26 mouse cellular contexts compared by ENCODE assay signal in genomic region chr9:44805536-44805935, GRCm38 (mm10). TPM values are rescaled to one million over a fixed set of nuclear protein-coding genes. Genes with fewer than 3 reads are reported as not detected.
DNase-seq lines count a peak whose midpoint lies in the region; ATAC-seq and TF ChIP-seq lines count a peak whose summit lies in the region.
"Had no signal": no experiment of that assay in that cellular context is flagged by ENCODE, and none has a peak within 500 bp of the region (broad histone marks: within the 10 kb centered on the region; RNA-seq: fewer than 3 reads in every experiment).

No protein-coding gene starts in this region.

- no peak overlapping the region for H3K4me2 ChIP-seq in liver, embryonic 12.5 days
- H3K4me2 ChIP-seq: embryonic facial prominence, embryonic 12.5 days; forebrain, embryonic 13.5 days; forebrain, embryonic 15.5 days had no signal

- no peak overlapping the region for H3K4me3 ChIP-seq in gastrocnemius, adult 2 months
- no peak overlapping the region for H3K4me3 ChIP-seq in kidney, adult 2 months (ENCODE audit: insufficient read depth, low read depth, low read length)
- no peak overlapping the region for H3K4me3 ChIP-seq in liver, adult 2 months (ENCODE audit: insufficient read depth, low read depth, low read length)
- H3K4me3 ChIP-seq in liver, embryonic 12.5 days = no peak overlapping the region
- H3K4me3 ChIP-seq: embryonic facial prominence, embryonic 10.5 days; embryonic facial prominence, embryonic 12.5 days; forebrain, embryonic 13.5 days; forebrain, embryonic 15.5 days had no signal

- WGBS in kidney, adult 2 months = 84% methylated on average over 5 of the region's 5 CpGs
- WGBS in liver, adult 2 months = 87% methylated on average over 5 of the region's 5 CpGs
- WGBS in liver, embryonic 12.5 days (ENCODE audit: insufficient replicate concordance) = 84% methylated on average over 5 of the region's 5 CpGs

- peaks cover 7% of the 10 kb centered on the region; the same call in 1 of the 2 replicates for H3K79me2 ChIP-seq in liver, adult 2 months (ENCODE audit: control insufficient read depth, insufficient read depth, low read length)

- TF ChIP-seq CTCF in gastrocnemius, adult 2 months (IDR thresholded peaks at IDR 0.05) = no peak
- TF ChIP-seq CTCF in kidney, adult 2 months (conservative IDR thresholded peaks at IDR 0.05; ENCODE audit: insufficient read depth, insufficient read length, low read depth, low read length) = no peak
- TF ChIP-seq CTCF in liver, adult 2 months (IDR thresholded peaks at IDR 0.05; ENCODE audit: low read depth, low read length) = no peak

- H3K4me1 ChIP-seq in kidney, adult 2 months (ENCODE audit: control insufficient read depth, insufficient read depth, low read length) = peaks cover 3% of the 10 kb centered on the region
- peaks cover 7% of the 10 kb centered on the region; the same call in 1 of the 2 replicates for H3K4me1 ChIP-seq in liver, adult 2 months (ENCODE audit: control insufficient read depth, insufficient read depth, low read length)
- peaks cover 4% of the 10 kb centered on the region for H3K4me1 ChIP-seq in liver, embryonic 12.5 days
- H3K4me1 ChIP-seq: embryonic facial prominence, embryonic 10.5 days; embryonic facial prominence, embryonic 12.5 days; forebrain, embryonic 13.5 days; forebrain, embryonic 15.5 days had no signal

- H3K27me3 ChIP-seq in kidney, adult 2 months (replicated peaks; ENCODE audit: control insufficient read depth, insufficient read depth, low read length) = no peaks in the 10 kb centered on the region
- no peaks in the 10 kb centered on the region for H3K27me3 ChIP-seq in liver, adult 2 months (ENCODE audit: control insufficient read depth, insufficient read depth, low read length)
- H3K27me3 ChIP-seq in liver, embryonic 12.5 days (replicated peaks) = peaks cover 18% of the 10 kb centered on the region
- H3K27me3 ChIP-seq: CH12.LX; embryonic facial prominence, embryonic 12.5 days; forebrain, embryonic 15.5 days; Patski had no signal

- ATAC-seq in liver, embryonic 12.5 days = no peak
- ATAC-seq: activated CD4-positive, CD25-positive, alpha-beta regulatory T cell, adult 4 months; CD4-positive, CD25-positive, alpha-beta regulatory T cell, adult 4 months; forebrain, embryonic 13.5 days; forebrain, embryonic 15.5 days; Patski had no signal

- no peak for TF ChIP-seq POLR2A in kidney, adult 2 months (IDR thresholded peaks at IDR 0.05; ENCODE audit: low read depth, low read length)
- no peak for TF ChIP-seq POLR2A in liver, adult 2 months (IDR thresholded peaks at IDR 0.05; ENCODE audit: extremely low read depth, insufficient read depth, low read length)

- intact Hi-C loops in gastrocnemius, adult 2 months (cut with DNase I) = no loop called here

- no peaks in the 10 kb centered on the region for H3K9me3 ChIP-seq in liver, embryonic 12.5 days (replicated peaks)
- H3K9me3 ChIP-seq: embryonic facial prominence, embryonic 10.5 days; embryonic facial prominence, embryonic 12.5 days; forebrain, embryonic 13.5 days; forebrain, embryonic 15.5 days; G1E had no signal

- peaks cover 6% of the 10 kb centered on the region; the same call in 1 of the 2 replicates for H3K36me3 ChIP-seq in kidney, adult 2 months (ENCODE audit: control insufficient read depth, insufficient read depth, low read length)
- peaks cover 37% of the 10 kb centered on the region for H3K36me3 ChIP-seq in liver, adult 2 months (ENCODE audit: control insufficient read depth, insufficient read depth, low read length)
- H3K36me3 ChIP-seq in liver, embryonic 12.5 days = peaks cover 58% of the 10 kb centered on the region

- DNase-seq in gastrocnemius, adult 2 months = no peak
- no peak for DNase-seq in gastrocnemius, postnatal 25 days
- no peak for DNase-seq in kidney, adult 2 months
- no peak for DNase-seq in kidney, postnatal 10 days
- peak; percentile 66 for DNase-seq in liver, adult 2 months (ENCODE audit: extremely low read depth, low read depth, low spot score)
- DNase-seq: adrenal gland, adult 8-10 months; adrenal gland, postnatal 14 days; adrenal gland, postnatal 36 days; B cell, adult 2 months; cerebellum, adult 11-12 months; cerebellum, adult 2 months; cerebellum, adult 9-10 months; cerebellum, postnatal 10 days; cerebellum, postnatal 25 days had no signal

- peak overlapping the region; percentile 48 for H3K27ac ChIP-seq in gastrocnemius, adult 2 months
- peak overlapping the region; percentile 88; the same call in 1 of the 2 replicates for H3K27ac ChIP-seq in kidney, adult 2 months (ENCODE audit: insufficient read depth, low read depth, low read length)
- no peak overlapping the region; the same call in 1 of the 2 replicates for H3K27ac ChIP-seq in liver, adult 2 months (replicated peaks; ENCODE audit: insufficient read depth, low read depth, low read length)
- H3K27ac ChIP-seq in liver, embryonic 12.5 days = no peak overlapping the region
- H3K27ac ChIP-seq: embryonic facial prominence, embryonic 10.5 days; embryonic facial prominence, embryonic 12.5 days; forebrain, embryonic 13.5 days; forebrain, embryonic 15.5 days had no signal

- H3K9ac ChIP-seq in liver, adult 2 months (ENCODE audit: low read depth, low read length) = no peak overlapping the region
- no peak overlapping the region for H3K9ac ChIP-seq in liver, embryonic 12.5 days
- H3K9ac ChIP-seq: embryonic facial prominence, embryonic 12.5 days; forebrain, embryonic 13.5 days; forebrain, embryonic 15.5 days had no signal

RNA-seq across cellular contexts. Expression of gene Ttc36, which starts 2.7 kb away (rescaled TPM):
- under 1 TPM; 0.25 to 0.41 TPM for total RNA-seq in gastrocnemius, adult 2 months (2021)
- under 1 TPM; 0.32 to 0.90 TPM for total RNA-seq in gastrocnemius, postnatal 25 days (2021)
- polyA plus RNA-seq in kidney, adult 2 months (2012; rRNA removed) = 1,516 and 1,584 TPM in 2 replicates
- 1,192 and 1,193 TPM in 2 replicates for total RNA-seq in liver, adult 2 months (2014; rRNA removed)
- polyA plus RNA-seq in liver, adult 2 months (2012; rRNA removed) = 2,094 and 2,442 TPM in 2 replicates
- 11.6 and 12.3 TPM in 2 replicates for polyA plus RNA-seq in liver, embryonic 12.5 days (2016; fragmentation: Nextera tagmentation; extraction: Ambion mirVana)
- total RNA-seq: G1E had no signal
- polyA plus RNA-seq: CD4-positive, CD25-positive, alpha-beta regulatory T cell, adult 4 months; embryonic facial prominence, embryonic 10.5 days; embryonic facial prominence, embryonic 14.5 days; forebrain, embryonic 11.5 days; forebrain, embryonic 13.5 days; forebrain, embryonic 15.5 days had no signal

RNA-seq across cellular contexts. Expression of gene Tmem25, which starts 6.4 kb away (rescaled TPM):
- total RNA-seq in gastrocnemius, adult 2 months (2021) = 1 to 10 TPM; 4.2 to 7.9 TPM
- total RNA-seq in gastrocnemius, postnatal 25 days (2021) = 1 to 10 TPM; 7.9 to 9.0 TPM
- polyA plus RNA-seq in kidney, adult 2 months (2012; rRNA removed) = 71.8 and 100 TPM in 2 replicates
- 17.1 and 23.8 TPM in 2 replicates for total RNA-seq in liver, adult 2 months (2014; rRNA removed)
- polyA plus RNA-seq in liver, adult 2 months (2012; rRNA removed) = 67.0 and 77.3 TPM in 2 replicates
- polyA plus RNA-seq in liver, embryonic 12.5 days (2016; fragmentation: Nextera tagmentation; extraction: Ambion mirVana) = 0.81 and 1.6 TPM in 2 replicates
- polyA plus RNA-seq: CD4-positive, CD25-positive, alpha-beta regulatory T cell, adult 4 months had no signal

RNA-seq across cellular contexts. Expression of gene Ift46, which starts 37.8 kb away (rescaled TPM):
- 10 to 100 TPM; 27.4 to 28.4 TPM for total RNA-seq in gastrocnemius, adult 2 months (2021)
- 10 to 100 TPM; 16.7 to 24.0 TPM for total RNA-seq in gastrocnemius, postnatal 25 days (2021)
- polyA plus RNA-seq in kidney, adult 2 months (2012; rRNA removed) = 51.0 and 58.8 TPM in 2 replicates
- total RNA-seq in liver, adult 2 months (2014; rRNA removed) = 27.5 and 33.2 TPM in 2 replicates
- polyA plus RNA-seq in liver, adult 2 months (2012; rRNA removed) = 24.3 and 33.5 TPM in 2 replicates
- polyA plus RNA-seq in liver, embryonic 12.5 days (2016; fragmentation: Nextera tagmentation; extraction: Ambion mirVana) = 24.3 and 24.7 TPM in 2 replicates

RNA-seq across cellular contexts. Expression of gene Arcn1, which starts 37.9 kb away (rescaled TPM):
- 10 to 100 TPM; 83.0 to 85.3 TPM for total RNA-seq in gastrocnemius, adult 2 months (2021)
- total RNA-seq in gastrocnemius, postnatal 25 days (2021) = 10 to 100 TPM; 62.7 to 68.1 TPM
- 42.3 and 50.9 TPM in 2 replicates for polyA plus RNA-seq in kidney, adult 2 months (2012; rRNA removed)
- 94.1 and 98.6 TPM in 2 replicates for total RNA-seq in liver, adult 2 months (2014; rRNA removed)
- 32.0 and 33.1 TPM in 2 replicates for polyA plus RNA-seq in liver, adult 2 months (2012; rRNA removed)
- 127 TPM in 2 replicates for polyA plus RNA-seq in liver, embryonic 12.5 days (2016; fragmentation: Nextera tagmentation; extraction: Ambion mirVana)

Comparison
In these comparisons a context has a peak if more than half of its experiments do, and no peak if none do; other contexts are left out.
1. H3K27ac ChIP-seq: peak in gastrocnemius, adult 2 months (single experiment) and kidney, adult 2 months (single experiment); none in liver, adult 2 months (single experiment) and liver, embryonic 12.5 days (single experiment).
2. RNA of gene Ttc36, which starts 2.7 kb away (total RNA-seq): 1,192 to 1,193 TPM in liver, adult 2 months; 0.32 to 0.90 TPM in gastrocnemius, postnatal 25 days and 0.25 to 0.41 TPM in gastrocnemius, adult 2 months; every median in the first group is over 100 times any median in the second.